Mouse (Mus musculus) stomach, postnatal 0 days (tissue): ENCODE results near the gene Siah1a.

Source experiments
- CTCF ChIP-seq: IDR thresholded peaks from 2 replicates; pipeline ENCODE4 v1.5.1; 2016; ENCODE audit warnings: antibody characterized with exemption, low read depth, mild to moderate bottlenecking, moderate library complexity
- EP300 ChIP-seq: optimal IDR thresholded peaks from 2 replicates; pipeline ENCODE3; 2016; ENCODE audit warnings: antibody characterized with exemption

DNA sequence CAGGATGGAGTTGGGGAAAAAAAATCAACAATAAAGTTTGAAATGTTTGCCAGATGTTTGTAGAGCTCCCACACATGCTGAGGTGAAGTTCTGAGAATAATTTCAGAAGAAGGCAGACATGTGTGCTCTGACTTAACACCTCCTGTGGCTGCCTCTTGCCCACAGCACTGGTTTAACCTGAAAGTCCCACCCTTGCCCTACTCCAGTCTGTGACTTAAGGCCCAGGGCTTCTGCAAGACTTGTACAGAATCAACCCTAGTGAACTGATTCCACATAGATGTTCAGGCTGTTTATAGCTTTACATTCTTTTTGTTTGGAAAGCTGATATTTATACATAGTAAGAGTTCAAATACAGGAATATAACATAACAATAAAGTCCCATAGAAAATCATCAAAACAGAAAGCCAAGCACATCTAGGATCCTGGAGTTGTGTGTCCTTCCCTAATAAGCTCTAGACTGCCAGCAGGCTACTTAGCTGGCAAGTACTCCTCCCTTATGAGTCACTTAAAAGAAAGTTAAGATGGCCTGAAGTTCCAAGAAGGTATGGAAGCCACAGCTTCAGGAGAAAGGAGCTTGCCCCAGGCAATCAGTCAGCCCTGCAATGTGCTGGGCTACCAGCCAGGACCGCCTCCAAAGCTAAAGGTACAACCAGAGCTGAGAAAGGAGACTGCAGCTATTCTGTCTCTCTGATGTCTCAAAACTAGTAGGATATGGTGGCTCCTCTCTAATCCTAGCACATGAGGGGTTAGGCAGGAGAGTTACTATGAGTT lies 24.4 kb upstream of the Siah1a start:
- TF ChIP-seq CTCF, result no peak
- TF ChIP-seq EP300, result peak; percentile 41
